Mouse (Mus musculus) testis, adult 2 months (tissue): ENCODE measurements around the gene Gabra5. TPM values are rescaled to one million over a fixed set of nuclear protein-coding genes. Genes with fewer than 3 reads are reported as not detected.

ENCODE experiments used
- H3K27ac ChIP-seq: fragments of 200-500 bp; 2 replicates; pipeline ENCODE4 v1.5.1; 2012; ENCODE audit warnings: low read depth, low read length; ENCODE audit not compliant: control insufficient read depth, insufficient read depth
- H3K27me3 ChIP-seq: fragments of 200-500 bp; 2 replicates; pipeline ENCODE4 v1.6.1; 2012; ENCODE audit warnings: mild to moderate bottlenecking, low read length, moderate library complexity; ENCODE audit not compliant: control insufficient read depth, insufficient read depth
- H3K36me3 ChIP-seq: fragments of 200-500 bp; 2 replicates; pipeline ENCODE4 v1.6.1; 2012; ENCODE audit warnings: mild to moderate bottlenecking, low read length; ENCODE audit not compliant: control insufficient read depth, insufficient read depth
- H3K4me1 ChIP-seq: fragments of 200-500 bp; 2 replicates; pipeline ENCODE4 v1.6.1; 2012; ENCODE audit warnings: low read length; ENCODE audit not compliant: control insufficient read depth, insufficient read depth
- H3K4me3 ChIP-seq: fragments of 200-500 bp; 2 replicates; pipeline ENCODE4 v1.5.1; 2012; ENCODE audit warnings: low read depth, mild to moderate bottlenecking, low read length, moderate library complexity, mixed read lengths; ENCODE audit not compliant: control insufficient read depth
- CTCF ChIP-seq: fragments of 200-500 bp; IDR thresholded peaks from 2 replicates; pipeline ENCODE4 v1.5.1; 2012; ENCODE audit warnings: low read depth, mild to moderate bottlenecking, inconsistent platforms, low read length, moderate library complexity; ENCODE audit not compliant: control insufficient read depth, insufficient read depth, insufficient replicate concordance
- POLR2A ChIP-seq: fragments of 200-500 bp; IDR thresholded peaks from 2 replicates; pipeline ENCODE4 v1.6.1; 2012; ENCODE audit warnings: low read depth, mild to moderate bottlenecking, inconsistent platforms, low read length, moderate library complexity; ENCODE audit not compliant: control insufficient read depth
- polyA plus RNA-seq: library from polyadenylated mRNA; depleted of rRNA; stranded (reverse); fragments of >200 nt; gene quantifications from 2 replicates; pipeline ENCODE4 v1.2.3, GENCODE M21; 2012

Gabra5 gene
- polyA plus RNA-seq, 1 experiment: 0.78 TPM

- H3K27me3 ChIP-seq: no peaks in the 10 kb centered on the region
- no peaks in the 10 kb centered on the region for H3K4me1 ChIP-seq
- H3K27ac ChIP-seq: no peak overlapping the region
- no peak overlapping the region for H3K4me3 ChIP-seq
- no peaks in the 10 kb centered on the region for H3K36me3 ChIP-seq
- TF ChIP-seq CTCF (no peak), POLR2A (no peak)
Measured at GRCm38 (mm10) chr7:57422675-57423074, 87.2 kb downstream of the Gabra5 start.

- Histone ChIP-seq H3K4me3 (no peak overlapping the region), H3K27ac (no peak overlapping the region), H3K4me1 (no peaks in the 10 kb centered on the region), H3K27me3 (no peaks in the 10 kb centered on the region), H3K36me3 (no peaks in the 10 kb centered on the region)
- no peak for TF ChIP-seq CTCF
Measured at GRCm38 (mm10) chr7:57421044-57421443, 88.8 kb downstream of the Gabra5 start.

- no peak for TF ChIP-seq CTCF
- no peak for TF ChIP-seq POLR2A
- no peak within 1 kb of the TSS for H3K4me3 ChIP-seq
- H3K27ac ChIP-seq: no peak within 1 kb of the TSS
- H3K4me1 ChIP-seq: no peaks in the 10 kb centered on the region
- no peaks in the 10 kb centered on the region for H3K27me3 ChIP-seq
- H3K36me3 ChIP-seq: no peaks in the 10 kb centered on the region
Measured at GRCm38 (mm10) chr7:57419392-57419791, 90.5 kb downstream of the Gabra5 start, which contains the start of gene Gabrb3. TSS of gene Gabrb3 (plus strand) at chr7:57419692.

- Histone ChIP-seq H3K4me3 (no peak overlapping the region), H3K4me1 (no peaks in the 10 kb centered on the region), H3K36me3 (no peaks in the 10 kb centered on the region), H3K27me3 (no peaks in the 10 kb centered on the region), H3K27ac (no peak overlapping the region)
- TF ChIP-seq POLR2A (no peak), CTCF (no peak)
Measured at GRCm38 (mm10) chr7:57412896-57413295, 97.0 kb downstream of the Gabra5 start.

- H3K4me3 ChIP-seq: no peak overlapping the region
- H3K27ac ChIP-seq: no peak overlapping the region
- H3K4me1 ChIP-seq: no peaks in the 10 kb centered on the region
- no peak for TF ChIP-seq POLR2A
- H3K36me3 ChIP-seq: no peaks in the 10 kb centered on the region
- H3K27me3 ChIP-seq: no peaks in the 10 kb centered on the region
Measured at GRCm38 (mm10) chr7:57411163-57411562, 98.7 kb downstream of the Gabra5 start.

- no peak overlapping the region for H3K27ac ChIP-seq
- TF ChIP-seq POLR2A (no peak), CTCF (no peak)
- H3K4me3 ChIP-seq: no peak overlapping the region
- H3K36me3 ChIP-seq: no peaks in the 10 kb centered on the region
- no peaks in the 10 kb centered on the region for H3K27me3 ChIP-seq
- H3K4me1 ChIP-seq: no peaks in the 10 kb centered on the region
Measured at GRCm38 (mm10) chr7:57393551-57393950, 116.3 kb downstream of the Gabra5 start.

GRCm38 (mm10) chr7:57390046-57390445 is 119.8 kb downstream of the Gabra5 start:
- Histone ChIP-seq H3K4me1 (no peaks in the 10 kb centered on the region; the same call in 1 of the 2 replicates), H3K4me3 (no peak overlapping the region), H3K36me3 (no peaks in the 10 kb centered on the region), H3K27ac (no peak overlapping the region), H3K27me3 (no peaks in the 10 kb centered on the region)
- TF ChIP-seq POLR2A (no peak), CTCF (no peak)

- Histone ChIP-seq H3K4me3 (no peak overlapping the region), H3K4me1 (no peaks in the 10 kb centered on the region; the same call in 1 of the 2 replicates), H3K27me3 (no peaks in the 10 kb centered on the region), H3K27ac (no peak overlapping the region), H3K36me3 (no peaks in the 10 kb centered on the region)
- TF ChIP-seq CTCF (no peak), POLR2A (no peak)
Measured at GRCm38 (mm10) chr7:57387341-57387654, 122.6 kb downstream of the Gabra5 start.
